11 mouse cellular contexts compared by ENCODE assay signal in genomic region chr4:140914731-140915131, GRCm38 (mm10). TPM values are rescaled to one million over a fixed set of nuclear protein-coding genes. Genes with fewer than 3 reads are reported as not detected.
A peak's percentile ranks its signal among the peaks of the same experiment; 100 is the strongest.
DNase-seq lines count a peak whose midpoint lies in the region; ATAC-seq and TF ChIP-seq lines count a peak whose summit lies in the region.
"Had no signal": no experiment of that assay in that cellular context is flagged by ENCODE, and none has a peak within 500 bp of the region (broad histone marks: within the 10 kb centered on the region; RNA-seq: fewer than 3 reads in every experiment).

No protein-coding gene starts in this region.

- no peak overlapping the region for H3K4me3 ChIP-seq in left cerebral cortex, adult 2 months
- H3K4me3 ChIP-seq: heart, adult 2 months; kidney, embryonic 15.5 days; liver, embryonic 12.5 days had no signal

- intact Hi-C loops in left cerebral cortex, adult 2 months (cut with DNase I): no loop called here

- peak overlapping the region; percentile 66 for H3K27ac ChIP-seq in left cerebral cortex, adult 2 months
- H3K27ac ChIP-seq: heart, adult 2 months; kidney, embryonic 15.5 days; liver, embryonic 12.5 days had no signal

- DNase-seq in frontal cortex, postnatal 10 days (ENCODE audit: low spot score in 2 of 2): no peak
- no peak for DNase-seq in left cerebral cortex, adult 2 months (ENCODE audit: extremely low spot score in 1 of 2, low spot score in 2 of 2)
- no peak for DNase-seq in left cerebral cortex, adult 8-10 months (ENCODE audit: low spot score in 2 of 2)
- peak; percentile 7 for DNase-seq in thymus, postnatal 4 days
- DNase-seq in thymus, postnatal 10 days (ENCODE audit: low spot score in 2 of 2): no peak
- DNase-seq in c-Kit-positive CD71-positive TER-119-positive erythroid progenitor cells, embryonic 14.5 days (ENCODE audit: low spot score): no peak
- no peak for DNase-seq in adrenal gland, postnatal 36 days

- peak; percentile 47; the same call in 1 of the 2 replicates for ATAC-seq in frontal cortex, adult (ENCODE audit: low TSS enrichment)
- ATAC-seq: liver, embryonic 12.5 days had no signal

- no peak for TF ChIP-seq CTCF in left cerebral cortex, adult 2 months (IDR thresholded peaks at IDR 0.05)

RNA-seq across cellular contexts. Expression of gene Padi2, which starts 8.6 kb away (rescaled TPM):
- 10 to 100 TPM; 10.2 to 11.6 TPM for total RNA-seq in left cerebral cortex, adult 2 months (2021)
- 10 to 100 TPM; 18.8 to 23.9 (median 23.5) TPM for total RNA-seq in left cerebral cortex, adult 8-10 months (2022)
- 10 to 100 TPM in 1 of 2 experiments, under 1 TPM in 1; 0.76 to 10.4 TPM for total RNA-seq in adrenal gland, postnatal 36 days (2021)

RNA-seq across cellular contexts. Expression of gene Sdhb, which starts 46.3 kb away (rescaled TPM):
- total RNA-seq in left cerebral cortex, adult 2 months (2021): 100 to 1,000 TPM; 170 to 178 TPM
- 100 to 1,000 TPM; 186 to 203 (median 195) TPM for total RNA-seq in left cerebral cortex, adult 8-10 months (2022)
- total RNA-seq in adrenal gland, postnatal 36 days (2021): 100 to 1,000 TPM; 418 to 498 TPM
